Mouse (Mus musculus): ENCODE data around the gene Cyfip1.

- no peak for TF ChIP-seq POLR2A (IDR thresholded peaks at IDR 0.05; ENCODE audit: low read depth, low read length)
- TF ChIP-seq ZNF384 (IDR thresholded peaks at IDR 0.05; ENCODE audit: low read depth, low read length): no peak
- no peak for TF ChIP-seq EP300 (IDR thresholded peaks at IDR 0.05; ENCODE audit: low read length)
- no peak for TF ChIP-seq CTCF (conservative IDR thresholded peaks at IDR 0.05 in 1 of 2, IDR thresholded peaks at IDR 0.05 in 1 of 2; ENCODE audit: low read depth in 2 of 2, low read length in 2 of 2)
These were observed 26.7 kb downstream of the Cyfip1 start for GRCm38 (mm10) chr7:55868247-55868646.
